Mouse (Mus musculus): ENCODE results near the gene Plekha4. TPM values are rescaled to one million over a fixed set of nuclear protein-coding genes. Genes with fewer than 3 reads are reported as not detected.
A peak's percentile ranks its signal among the peaks of the same experiment; 100 is the strongest.
"Not testable (repeated sequence)": the region's sequence is repeated elsewhere in the genome, so short reads cannot be mapped to it uniquely, and the experiment has no call there.

Gene Plekha4
- polyA plus RNA-seq, 1 experiment from 2014 or later = 0.80 TPM

DNA sequence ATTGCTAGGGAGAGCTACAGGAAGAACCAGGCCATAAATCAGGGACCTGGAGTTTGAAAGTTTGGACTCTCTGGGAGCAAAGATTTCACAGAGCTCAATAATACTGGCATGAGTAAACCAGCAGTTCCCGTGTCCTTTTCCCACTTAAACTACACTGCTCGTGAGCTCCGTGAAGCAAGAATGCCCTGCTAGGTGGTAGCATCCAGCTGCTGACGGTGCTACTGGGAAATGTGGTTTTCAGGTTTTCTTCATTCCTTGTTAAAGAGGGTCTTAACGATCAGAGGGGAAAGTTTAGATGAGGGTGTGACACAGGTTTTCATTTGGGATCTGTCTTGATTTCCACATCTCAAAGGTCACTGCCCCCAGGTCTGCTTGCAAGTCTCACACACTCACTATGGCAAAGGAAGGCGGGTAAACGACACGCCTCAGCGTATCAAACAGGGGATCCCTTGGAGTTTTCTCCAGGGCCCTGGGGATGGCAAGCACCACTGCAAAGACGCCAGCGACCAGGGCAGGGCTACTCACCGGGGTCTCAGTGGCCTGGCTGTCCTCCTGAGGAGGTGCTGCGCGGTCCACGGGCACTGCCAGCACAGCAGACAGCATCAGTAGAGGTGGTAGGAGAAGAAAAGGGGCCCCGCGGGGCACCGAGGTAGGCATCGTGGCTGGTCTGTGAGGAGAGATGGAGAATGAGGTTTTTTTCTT is 16.8 kb upstream of the Plekha4 start:
- peak overlapping the region; percentile 85 for H3K4me2 ChIP-seq (ENCODE audit: low read length)
- H3K4me3 ChIP-seq (ENCODE audit: control insufficient read depth in 1 of 2, insufficient read depth in 1 of 2, low read depth in 1 of 2, low read length in 2 of 2) = peak overlapping the region; percentile 76 to 92
- H3K27ac ChIP-seq (replicated peaks in 1 of 2; ENCODE audit: control insufficient read depth in 1 of 2, insufficient read depth in 1 of 2, low read depth in 2 of 2, low read length in 2 of 2) = peak overlapping the region in 1 of 2 experiments; percentile 87; a peak in 2 of 4 replicates
- H3K4me1 ChIP-seq (ENCODE audit: control insufficient read depth in 2 of 2, insufficient read depth in 2 of 2, low read length in 2 of 2) = peaks cover 6 to 15% of the 10 kb centered on the region in 2 experiments
- WGBS = 35% methylated on average over 19 of the region's 19 CpGs
- peak overlapping the region; percentile 87 for H3K9ac ChIP-seq (ENCODE audit: low read length)
- H3K27me3 ChIP-seq (ENCODE audit: control insufficient read depth, insufficient read depth, low read length) = no peaks in the 10 kb centered on the region
- ATAC-seq (ENCODE audit: insufficient number of reproducible peaks, insufficient read depth, low FRiP score, low read depth) = no peak
- H3K36me3 ChIP-seq (ENCODE audit: control insufficient read depth, insufficient read depth, low read length) = peaks cover 37% of the 10 kb centered on the region
- H3K9me3 ChIP-seq (ENCODE audit: control insufficient read depth, low read length) = no peaks in the 10 kb centered on the region

DNA sequence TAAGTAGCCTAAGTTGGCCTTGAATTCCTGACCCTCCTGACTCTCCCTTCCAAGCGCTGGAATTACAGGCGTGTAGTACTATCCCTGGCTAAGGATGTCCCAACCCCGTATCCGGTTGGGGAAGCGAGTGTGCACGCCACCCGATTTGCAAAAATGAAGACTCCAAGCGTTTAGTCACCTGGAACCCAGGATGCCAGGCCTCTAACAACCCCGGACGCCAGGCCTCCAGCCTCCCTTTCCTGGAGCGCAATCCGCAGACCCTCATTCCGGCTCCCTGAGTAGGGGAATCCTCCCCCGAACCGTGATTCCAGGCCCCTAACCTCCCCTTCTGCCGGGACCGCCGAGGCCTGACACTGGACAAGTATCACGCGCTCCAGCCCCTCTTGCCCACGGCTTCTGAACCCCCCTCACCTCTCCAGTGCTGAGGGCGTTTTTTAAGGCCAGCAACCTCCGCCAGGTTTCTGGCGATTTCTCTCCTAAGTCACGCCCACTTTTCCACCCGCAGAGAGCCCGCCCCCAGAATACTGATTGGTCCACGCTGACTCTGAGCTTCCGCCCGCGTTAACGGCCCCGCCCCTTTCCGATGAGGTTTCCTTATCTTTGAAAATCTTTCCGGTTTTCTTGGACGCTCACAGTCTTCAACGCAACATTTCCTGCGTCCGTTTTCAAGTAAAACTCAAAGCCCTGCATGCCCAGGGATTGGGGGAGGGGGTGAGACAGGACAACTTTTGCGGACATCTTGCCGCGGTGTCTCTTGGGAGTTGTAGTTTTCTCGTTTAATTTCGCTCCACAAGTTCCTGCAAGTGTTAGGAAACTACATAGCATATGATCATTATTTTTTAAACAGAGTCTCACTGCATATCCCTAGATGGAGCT is 16.0 kb upstream of the Plekha4 start, which contains the start of gene Nucb1:
TSS of gene Nucb1 (minus strand) at position 495 of the 876 bp plus-strand sequence.
- Histone ChIP-seq H3K27ac (replicated peaks in 1 of 2; ENCODE audit: control insufficient read depth in 1 of 2, insufficient read depth in 1 of 2, low read depth in 2 of 2, low read length in 2 of 2) (peak within 1 kb of the TSS; percentile 86 to 87), H3K4me3 (ENCODE audit: control insufficient read depth in 1 of 2, insufficient read depth in 1 of 2, low read depth in 1 of 2, low read length in 2 of 2) (peak within 1 kb of the TSS; percentile 76 to 92), H3K36me3 (ENCODE audit: control insufficient read depth, insufficient read depth, low read length) (peaks cover 30% of the 10 kb centered on the region), H3K4me1 (ENCODE audit: control insufficient read depth in 2 of 2, insufficient read depth in 2 of 2, low read length in 2 of 2) (peaks cover 6 to 15% of the 10 kb centered on the region in 2 experiments), H3K9ac (ENCODE audit: low read length) (peak within 1 kb of the TSS; percentile 87), H3K9me3 (ENCODE audit: control insufficient read depth, low read length) (no peaks in the 10 kb centered on the region), H3K4me2 (ENCODE audit: low read length) (peak within 1 kb of the TSS; percentile 85), H3K27me3 (ENCODE audit: control insufficient read depth, insufficient read depth, low read length) (no peaks in the 10 kb centered on the region)
- peak; percentile 84 for ATAC-seq (ENCODE audit: insufficient number of reproducible peaks, insufficient read depth, low FRiP score, low read depth)
- 1% methylated on average over 44 of the region's 44 CpGs for WGBS

DNA sequence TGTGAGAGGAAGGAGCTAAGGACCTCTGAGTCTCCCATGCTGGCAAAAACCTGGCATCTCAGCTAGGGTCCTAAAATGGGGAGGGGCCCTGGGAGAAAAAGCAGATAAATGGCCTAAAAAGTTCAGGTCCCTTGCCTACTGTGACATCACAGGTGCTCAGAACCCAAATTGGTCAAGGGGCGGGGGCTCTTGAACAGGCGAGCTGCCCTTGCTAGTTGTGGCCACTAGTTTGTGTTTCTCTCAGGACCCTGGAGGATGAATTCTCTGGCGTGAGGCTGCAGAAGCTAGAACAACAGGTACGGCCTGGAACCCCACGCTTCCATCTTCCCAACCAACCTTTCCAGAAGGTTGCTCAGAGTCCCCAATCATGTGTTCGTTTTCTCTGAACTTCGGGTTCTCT is 11.7 kb upstream of the Plekha4 start:
- no peak for ATAC-seq (ENCODE audit: insufficient number of reproducible peaks, insufficient read depth, low FRiP score, low read depth)

DNA sequence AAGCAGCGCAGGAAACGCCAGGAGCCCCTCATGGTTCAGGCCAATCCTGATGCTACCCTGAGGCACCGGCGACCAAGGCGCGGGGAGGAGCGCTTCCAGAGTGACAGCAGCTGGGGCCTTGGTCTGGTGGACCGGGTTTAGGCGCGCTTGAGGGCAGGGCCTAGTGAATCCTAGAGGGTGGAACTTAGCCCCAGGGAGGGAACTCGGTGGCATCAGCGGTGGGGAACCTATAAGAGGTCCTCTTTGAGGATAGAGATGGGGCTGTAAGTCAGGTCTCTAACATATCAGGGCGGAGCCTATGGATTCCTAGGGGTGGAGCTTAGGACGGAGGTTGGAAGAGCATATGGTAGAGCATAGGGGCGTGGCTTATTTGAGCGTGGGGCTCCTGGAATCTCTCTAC is 10.7 kb upstream of the Plekha4 start:
- H3K4me2 ChIP-seq (ENCODE audit: low read length) = peak overlapping the region; percentile 47
- 16% methylated on average over 16 of the region's 16 CpGs for WGBS
- H3K27ac ChIP-seq (replicated peaks in 1 of 2; ENCODE audit: control insufficient read depth in 1 of 2, insufficient read depth in 1 of 2, low read depth in 2 of 2, low read length in 2 of 2) = peak overlapping the region; percentile 8 to 19; a peak in 1 of 4 replicates

More for the DNA sequence above, 11.7 kb upstream of the Plekha4 start:
- no peak overlapping the region for H3K27ac ChIP-seq (replicated peaks in 1 of 2; ENCODE audit: control insufficient read depth in 1 of 2, insufficient read depth in 1 of 2, low read depth in 2 of 2, low read length in 2 of 2)
- H3K9ac ChIP-seq (ENCODE audit: low read length) = no peak overlapping the region
- whole genome bisulfite sequencing = 78% methylated on average over 7 of the region's 7 CpGs
- no peaks in the 10 kb centered on the region for H3K27me3 ChIP-seq (ENCODE audit: control insufficient read depth, insufficient read depth, low read length)
- H3K4me3 ChIP-seq (ENCODE audit: control insufficient read depth in 1 of 2, insufficient read depth in 1 of 2, low read depth in 1 of 2, low read length in 2 of 2) = no peak overlapping the region
- H3K9me3 ChIP-seq (ENCODE audit: control insufficient read depth, low read length) = no peaks in the 10 kb centered on the region
- H3K4me1 ChIP-seq (ENCODE audit: control insufficient read depth in 2 of 2, insufficient read depth in 2 of 2, low read length in 2 of 2) = peaks cover 7 to 8% of the 10 kb centered on the region in 2 experiments
- H3K4me2 ChIP-seq (ENCODE audit: low read length) = no peak overlapping the region
- no peaks in the 10 kb centered on the region for H3K36me3 ChIP-seq (ENCODE audit: control insufficient read depth, insufficient read depth, low read length)

DNA sequence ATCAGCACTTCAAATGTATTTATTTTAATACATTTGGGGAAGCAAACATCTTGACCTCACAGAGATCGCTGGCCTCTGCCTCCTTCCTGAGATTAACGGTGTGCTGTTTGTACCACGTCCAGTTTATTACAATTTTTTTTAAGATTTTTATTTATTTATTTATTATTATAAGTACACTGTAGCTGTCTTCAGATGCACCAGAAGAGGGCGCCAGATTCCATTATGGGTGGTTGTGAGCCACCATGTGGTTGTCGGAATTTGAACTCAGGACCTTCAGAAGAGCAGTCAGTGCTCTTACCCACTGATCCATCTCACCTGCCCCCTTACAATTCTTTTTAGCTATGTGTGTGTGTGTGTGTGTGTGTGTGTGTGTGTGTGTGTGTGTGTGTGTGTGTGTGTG is 9.3 kb upstream of the Plekha4 start:
- not testable (repeated sequence) for H3K4me3 ChIP-seq (ENCODE audit: control insufficient read depth in 1 of 2, insufficient read depth in 1 of 2, low read depth in 1 of 2, low read length in 2 of 2); H3K27ac ChIP-seq (replicated peaks in 1 of 2; ENCODE audit: control insufficient read depth in 1 of 2, insufficient read depth in 1 of 2, low read depth in 2 of 2, low read length in 2 of 2); ATAC-seq (ENCODE audit: insufficient number of reproducible peaks, insufficient read depth, low FRiP score, low read depth); H3K36me3 ChIP-seq (ENCODE audit: control insufficient read depth, insufficient read depth, low read length); H3K4me1 ChIP-seq (ENCODE audit: control insufficient read depth in 2 of 2, insufficient read depth in 2 of 2, low read length in 2 of 2); H3K9me3 ChIP-seq (ENCODE audit: control insufficient read depth, low read length); H3K27me3 ChIP-seq (ENCODE audit: control insufficient read depth, insufficient read depth, low read length); H3K4me2 ChIP-seq (ENCODE audit: low read length); H3K9ac ChIP-seq (ENCODE audit: low read length)
- 74% methylated on average over 5 of the region's 5 CpGs for WGBS

More for the DNA sequence above, 10.7 kb upstream of the Plekha4 start:
- no peaks in the 10 kb centered on the region for H3K9me3 ChIP-seq (ENCODE audit: control insufficient read depth, low read length)
- no peaks in the 10 kb centered on the region for H3K27me3 ChIP-seq (ENCODE audit: control insufficient read depth, insufficient read depth, low read length)
- no peak overlapping the region for H3K4me3 ChIP-seq (ENCODE audit: control insufficient read depth in 1 of 2, insufficient read depth in 1 of 2, low read depth in 1 of 2, low read length in 2 of 2)
- H3K9ac ChIP-seq (ENCODE audit: low read length) = peak overlapping the region; percentile 16; the same call in 1 of the 2 replicates
- ATAC-seq (ENCODE audit: insufficient number of reproducible peaks, insufficient read depth, low FRiP score, low read depth) = 0 out of 2 replicates have a peak, but pooled peaks have one; percentile 24
- peaks cover 4 to 6% of the 10 kb centered on the region in 2 experiments; a peak in 3 of 4 replicates for H3K4me1 ChIP-seq (ENCODE audit: control insufficient read depth in 2 of 2, insufficient read depth in 2 of 2, low read length in 2 of 2)
- no peaks in the 10 kb centered on the region for H3K36me3 ChIP-seq (ENCODE audit: control insufficient read depth, insufficient read depth, low read length)

DNA sequence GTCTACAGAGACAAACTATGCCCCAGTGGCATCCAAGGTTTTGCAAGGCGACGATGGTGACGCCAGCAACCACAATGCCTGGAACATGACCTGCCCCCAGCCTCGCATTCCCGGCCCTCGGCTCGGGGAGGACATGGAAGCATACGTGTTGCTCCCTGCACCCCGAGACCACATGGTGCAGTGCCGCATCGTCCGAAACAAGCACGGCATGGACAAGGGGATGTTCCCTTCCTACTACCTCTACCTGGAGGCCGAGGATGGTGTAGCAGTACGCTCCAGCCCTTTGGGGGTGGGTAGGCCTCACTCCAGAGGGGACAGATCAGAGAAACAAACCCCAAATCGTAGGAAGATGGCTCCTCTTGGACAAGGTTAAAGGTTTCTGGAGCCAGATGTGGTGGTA is 7.5 kb upstream of the Plekha4 start:
- 91% methylated on average over 16 of the region's 16 CpGs for WGBS
- H3K9me3 ChIP-seq (ENCODE audit: control insufficient read depth, low read length) = no peaks in the 10 kb centered on the region
- no peak overlapping the region for H3K4me3 ChIP-seq (ENCODE audit: control insufficient read depth in 1 of 2, insufficient read depth in 1 of 2, low read depth in 1 of 2, low read length in 2 of 2)
- H3K36me3 ChIP-seq (ENCODE audit: control insufficient read depth, insufficient read depth, low read length) = peaks cover 12% of the 10 kb centered on the region
- no peak overlapping the region for H3K27ac ChIP-seq (replicated peaks in 1 of 2; ENCODE audit: control insufficient read depth in 1 of 2, insufficient read depth in 1 of 2, low read depth in 2 of 2, low read length in 2 of 2)
- no peak overlapping the region for H3K4me2 ChIP-seq (ENCODE audit: low read length)
- no peaks in the 10 kb centered on the region for H3K27me3 ChIP-seq (ENCODE audit: control insufficient read depth, insufficient read depth, low read length)
- no peak overlapping the region for H3K9ac ChIP-seq (ENCODE audit: low read length)
- no peak for ATAC-seq (ENCODE audit: insufficient number of reproducible peaks, insufficient read depth, low FRiP score, low read depth)
- H3K4me1 ChIP-seq (ENCODE audit: control insufficient read depth in 2 of 2, insufficient read depth in 2 of 2, low read length in 2 of 2) = peaks cover 10 to 16% of the 10 kb centered on the region in 2 experiments

DNA sequence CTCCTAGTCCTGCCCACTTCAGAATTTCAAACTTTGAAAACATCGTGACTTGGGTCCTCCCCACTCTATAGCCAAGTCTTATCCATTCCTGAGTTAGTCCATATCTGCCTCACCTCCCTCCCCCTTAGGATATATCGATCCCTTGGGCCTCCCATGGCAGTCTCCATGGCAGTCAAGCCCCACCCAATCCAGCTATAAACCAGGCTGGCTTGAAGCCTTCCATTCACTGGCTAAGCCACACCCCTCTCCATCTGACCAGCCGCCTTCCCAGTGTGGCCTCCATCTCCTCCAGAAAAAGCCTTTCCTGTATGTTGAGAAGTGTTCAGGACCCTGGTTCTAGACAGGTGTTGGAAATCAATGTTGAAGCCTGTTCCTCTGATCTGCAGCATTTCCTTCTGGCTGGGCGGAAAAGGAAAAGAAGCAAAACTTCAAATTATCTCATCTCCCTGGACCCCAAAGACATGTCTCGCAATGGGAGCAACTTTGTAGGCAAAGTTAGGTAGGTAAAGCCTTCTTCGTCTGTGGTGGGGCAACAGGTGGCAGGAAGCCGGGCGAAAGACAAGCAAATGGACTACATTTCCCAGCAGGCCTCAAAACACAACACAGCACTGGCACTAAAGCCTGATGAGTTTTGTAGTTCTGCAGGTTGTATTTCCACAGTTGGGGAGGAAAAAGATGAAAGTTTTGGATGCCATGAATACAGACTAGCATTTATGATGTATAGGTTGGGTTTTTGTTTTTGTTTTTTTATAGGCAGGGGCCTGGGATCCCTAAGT is 6.6 kb upstream of the Plekha4 start:
- Histone ChIP-seq H3K36me3 (ENCODE audit: control insufficient read depth, insufficient read depth, low read length) (peaks cover 19% of the 10 kb centered on the region), H3K4me2 (ENCODE audit: low read length) (no peak overlapping the region), H3K27me3 (ENCODE audit: control insufficient read depth, insufficient read depth, low read length) (no peaks in the 10 kb centered on the region), H3K27ac (replicated peaks in 1 of 2; ENCODE audit: control insufficient read depth in 1 of 2, insufficient read depth in 1 of 2, low read depth in 2 of 2, low read length in 2 of 2) (no peak overlapping the region), H3K4me3 (ENCODE audit: control insufficient read depth in 1 of 2, insufficient read depth in 1 of 2, low read depth in 1 of 2, low read length in 2 of 2) (no peak overlapping the region), H3K9ac (ENCODE audit: low read length) (no peak overlapping the region), H3K4me1 (ENCODE audit: control insufficient read depth in 2 of 2, insufficient read depth in 2 of 2, low read length in 2 of 2) (peaks cover 13 to 22% of the 10 kb centered on the region in 2 experiments), H3K9me3 (ENCODE audit: control insufficient read depth, low read length) (no peaks in the 10 kb centered on the region)
- 70% methylated on average over 8 of the region's 8 CpGs for WGBS
- no peak for ATAC-seq (ENCODE audit: insufficient number of reproducible peaks, insufficient read depth, low FRiP score, low read depth)

All from heart, embryonic 14.5 days (tissue).